Mouse (Mus musculus): ENCODE results near the gene Gfi1b. TPM values are rescaled to one million over a fixed set of nuclear protein-coding genes. Genes with fewer than 3 reads are reported as not detected.

Gene Gfi1b
- polyA plus RNA-seq, 1 experiment: not detected

GRCm38 (mm10) chr2:28607341-28608165, 14.2 kb downstream of the Gfi1b start:
- TF ChIP-seq POLR2A (IDR thresholded peaks at IDR 0.05; ENCODE audit: insufficient read depth, low read depth, low read length) (no peak), CTCF (IDR thresholded peaks at IDR 0.05; ENCODE audit: insufficient read depth, low read depth, low read length) (no peak)

DNA sequence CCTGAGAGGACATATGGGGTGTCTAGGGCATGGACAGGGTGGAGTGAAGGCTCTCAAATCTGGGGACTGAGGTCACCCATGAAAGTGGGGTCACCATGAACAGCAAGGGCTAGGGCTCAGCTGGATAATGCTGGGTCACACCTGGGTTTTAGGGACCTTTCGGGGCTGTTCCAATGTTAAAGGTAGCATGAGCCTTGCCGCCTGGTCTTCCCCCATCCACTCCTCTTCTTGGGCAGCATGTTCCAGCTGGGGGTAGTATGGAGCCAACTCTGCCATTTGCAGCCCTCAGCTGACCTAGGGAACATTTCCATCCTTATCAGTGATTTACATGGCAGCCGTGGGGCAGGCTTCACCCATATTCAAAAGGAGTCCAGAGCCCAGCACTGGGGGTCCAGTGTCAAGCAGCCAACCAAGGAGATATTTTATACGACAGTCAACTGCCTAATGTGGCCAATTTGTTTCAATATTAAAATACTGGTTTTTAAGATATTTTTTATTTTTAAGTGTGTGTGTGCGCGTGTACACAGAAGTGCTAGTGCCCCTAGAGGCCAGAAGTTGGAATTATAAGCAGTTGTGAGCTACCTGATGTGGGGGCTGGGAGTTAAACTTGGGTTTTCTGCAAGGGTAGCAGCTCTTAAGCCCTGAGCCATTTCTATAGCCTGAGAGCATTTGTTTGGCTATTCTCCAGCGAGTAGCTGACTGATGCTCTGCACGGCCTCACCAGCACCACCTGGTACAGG, 15.0 kb downstream of the Gfi1b start:
- TF ChIP-seq CTCF (IDR thresholded peaks at IDR 0.05; ENCODE audit: insufficient read depth, low read depth, low read length) (no peak), POLR2A (IDR thresholded peaks at IDR 0.05; ENCODE audit: insufficient read depth, low read depth, low read length) (no peak)
- 66% methylated on average over 8 of the region's 8 CpGs for WGBS
- no peak overlapping the region for H3K4me3 ChIP-seq (ENCODE audit: insufficient read depth, low read depth, low read length)
- no peaks in the 10 kb centered on the region for H3K4me1 ChIP-seq (ENCODE audit: control insufficient read depth, insufficient read depth, low read length)
- no peak overlapping the region for H3K27ac ChIP-seq (ENCODE audit: insufficient read depth, low read depth, low read length)

More at GRCm38 (mm10) chr2:28607341-28608165, 14.2 kb downstream of the Gfi1b start:
- 63% methylated on average over 10 of the region's 10 CpGs for WGBS
- Histone ChIP-seq H3K4me1 (ENCODE audit: control insufficient read depth, insufficient read depth, low read length) (no peaks in the 10 kb centered on the region), H3K4me3 (ENCODE audit: insufficient read depth, low read depth, low read length) (no peak overlapping the region), H3K27ac (ENCODE audit: insufficient read depth, low read depth, low read length) (no peak overlapping the region)

- H3K27ac ChIP-seq (ENCODE audit: insufficient read depth, low read depth, low read length): no peak overlapping the region
- WGBS: 61% methylated on average over 14 of the region's 14 CpGs
- H3K4me3 ChIP-seq (ENCODE audit: insufficient read depth, low read depth, low read length): no peak overlapping the region
- H3K4me1 ChIP-seq (ENCODE audit: control insufficient read depth, insufficient read depth, low read length): no peaks in the 10 kb centered on the region
- TF ChIP-seq CTCF (IDR thresholded peaks at IDR 0.05; ENCODE audit: insufficient read depth, low read depth, low read length) (no peak), POLR2A (IDR thresholded peaks at IDR 0.05; ENCODE audit: insufficient read depth, low read depth, low read length) (no peak)
These were observed 15.8 kb downstream of the Gfi1b start for GRCm38 (mm10) chr2:28605789-28606541.

DNA sequence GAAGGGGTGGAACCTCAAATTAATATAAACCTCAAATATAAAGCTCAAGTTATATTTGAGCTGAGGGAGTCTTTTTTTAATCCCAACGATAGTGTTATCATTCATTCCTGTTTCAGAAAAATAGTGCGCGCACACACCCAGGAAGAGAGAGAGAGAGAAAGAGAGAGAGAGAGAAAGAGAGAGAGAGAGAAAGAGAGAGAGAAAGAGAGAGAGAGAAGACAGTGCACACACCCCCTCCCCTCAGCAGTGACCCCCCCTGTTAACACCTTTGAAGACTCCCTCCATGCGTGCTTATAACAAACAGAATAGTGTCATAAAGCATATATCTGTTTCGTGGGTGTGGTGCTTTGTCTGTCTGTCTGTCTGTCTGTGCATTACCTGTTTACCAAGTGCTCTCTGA, 18.2 kb downstream of the Gfi1b start:
- TF ChIP-seq CTCF (IDR thresholded peaks at IDR 0.05; ENCODE audit: insufficient read depth, low read depth, low read length) (no peak), POLR2A (IDR thresholded peaks at IDR 0.05; ENCODE audit: insufficient read depth, low read depth, low read length) (no peak)
- Histone ChIP-seq H3K4me3 (ENCODE audit: insufficient read depth, low read depth, low read length) (no peak overlapping the region), H3K27ac (ENCODE audit: insufficient read depth, low read depth, low read length) (no peak overlapping the region), H3K4me1 (ENCODE audit: control insufficient read depth, insufficient read depth, low read length) (no peaks in the 10 kb centered on the region)
- 96% methylated on average over 5 of the region's 5 CpGs for WGBS

DNA sequence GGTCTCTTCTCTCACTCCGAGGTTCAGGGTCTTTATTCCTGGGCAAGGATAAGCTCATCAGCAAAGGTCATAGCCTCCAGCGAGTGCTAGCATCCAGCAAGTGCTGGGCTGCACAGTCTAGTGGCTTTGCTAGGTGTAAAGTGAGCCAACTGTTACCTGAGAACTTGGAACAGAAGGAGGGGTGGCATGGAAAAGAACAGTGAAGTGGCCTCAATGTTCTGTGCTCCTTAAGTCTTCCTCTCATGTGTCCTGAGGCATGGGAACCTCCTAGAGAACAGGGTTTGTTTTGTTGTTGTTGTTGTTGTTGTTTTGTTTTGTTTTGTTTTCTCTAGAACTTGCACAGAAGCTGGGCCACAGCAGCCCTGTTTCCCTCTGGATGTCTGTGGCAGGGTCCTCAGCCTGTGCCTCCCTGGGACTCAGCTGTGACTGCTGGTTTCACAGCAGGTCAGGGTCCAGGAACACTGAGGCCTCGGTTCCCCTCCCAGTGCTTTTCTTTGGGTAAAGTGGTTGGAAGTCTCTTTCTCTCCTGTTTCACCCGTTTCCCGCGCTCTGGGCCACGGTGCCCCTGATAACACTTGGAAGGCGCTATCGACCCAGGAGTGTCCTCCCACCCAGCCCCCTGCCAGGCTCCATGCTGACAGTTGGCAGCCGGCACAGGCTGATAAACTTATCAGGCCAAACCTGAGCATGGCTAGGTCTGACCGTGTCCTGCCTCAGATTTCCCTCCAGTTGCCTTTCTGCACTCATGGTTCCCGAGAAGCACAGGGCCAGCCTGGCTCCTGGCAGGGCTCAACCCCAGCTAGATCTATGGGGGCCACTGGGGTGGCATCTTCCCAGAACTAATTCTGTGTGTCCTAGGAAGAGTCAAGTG, 19.8 kb downstream of the Gfi1b start:
- TF ChIP-seq POLR2A (IDR thresholded peaks at IDR 0.05; ENCODE audit: insufficient read depth, low read depth, low read length) (no peak), CTCF (IDR thresholded peaks at IDR 0.05; ENCODE audit: insufficient read depth, low read depth, low read length) (no peak)
- H3K27ac ChIP-seq (ENCODE audit: insufficient read depth, low read depth, low read length): no peak overlapping the region
- WGBS: 75% methylated on average over 12 of the region's 12 CpGs
- no peak overlapping the region for H3K4me3 ChIP-seq (ENCODE audit: insufficient read depth, low read depth, low read length)
- no peaks in the 10 kb centered on the region for H3K4me1 ChIP-seq (ENCODE audit: control insufficient read depth, insufficient read depth, low read length)

DNA sequence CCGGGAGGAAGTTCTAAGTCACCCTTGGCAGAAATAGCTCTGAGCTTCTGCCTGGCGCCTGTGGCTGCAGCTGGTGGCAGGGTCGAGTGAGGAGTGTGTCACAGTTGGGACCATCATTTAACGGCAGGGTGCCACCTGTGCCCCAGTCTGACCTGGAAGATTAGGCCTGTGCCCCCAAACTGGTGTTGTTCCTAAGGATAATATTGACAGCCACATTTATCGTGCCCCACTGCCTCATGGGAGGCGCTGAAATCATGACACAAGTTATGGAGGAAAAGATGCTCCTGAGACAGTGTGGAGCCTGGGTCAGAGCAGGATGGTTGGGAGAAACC, 22.2 kb downstream of the Gfi1b start:
- no peak overlapping the region for H3K4me3 ChIP-seq (ENCODE audit: insufficient read depth, low read depth, low read length)
- no peaks in the 10 kb centered on the region for H3K4me1 ChIP-seq (ENCODE audit: control insufficient read depth, insufficient read depth, low read length)
- 83% methylated on average over 6 of the region's 6 CpGs for WGBS
- no peak for TF ChIP-seq CTCF (IDR thresholded peaks at IDR 0.05; ENCODE audit: insufficient read depth, low read depth, low read length)
- TF ChIP-seq POLR2A (IDR thresholded peaks at IDR 0.05; ENCODE audit: insufficient read depth, low read depth, low read length): no peak
- no peak overlapping the region for H3K27ac ChIP-seq (ENCODE audit: insufficient read depth, low read depth, low read length)

GRCm38 (mm10) chr2:28598692-28599568, 22.9 kb downstream of the Gfi1b start:
- H3K4me1 ChIP-seq (ENCODE audit: control insufficient read depth, insufficient read depth, low read length): no peaks in the 10 kb centered on the region
- H3K27ac ChIP-seq (ENCODE audit: insufficient read depth, low read depth, low read length): no peak overlapping the region
- no peak overlapping the region for H3K4me3 ChIP-seq (ENCODE audit: insufficient read depth, low read depth, low read length)
- WGBS: 74% methylated on average over 12 of the region's 12 CpGs
- no peak for TF ChIP-seq POLR2A (IDR thresholded peaks at IDR 0.05; ENCODE audit: insufficient read depth, low read depth, low read length)
- TF ChIP-seq CTCF (IDR thresholded peaks at IDR 0.05; ENCODE audit: insufficient read depth, low read depth, low read length): no peak

Measured in olfactory bulb, adult 2 months (tissue).